35 mouse cellular contexts compared by ENCODE assay signal in the genomic region with DNA sequence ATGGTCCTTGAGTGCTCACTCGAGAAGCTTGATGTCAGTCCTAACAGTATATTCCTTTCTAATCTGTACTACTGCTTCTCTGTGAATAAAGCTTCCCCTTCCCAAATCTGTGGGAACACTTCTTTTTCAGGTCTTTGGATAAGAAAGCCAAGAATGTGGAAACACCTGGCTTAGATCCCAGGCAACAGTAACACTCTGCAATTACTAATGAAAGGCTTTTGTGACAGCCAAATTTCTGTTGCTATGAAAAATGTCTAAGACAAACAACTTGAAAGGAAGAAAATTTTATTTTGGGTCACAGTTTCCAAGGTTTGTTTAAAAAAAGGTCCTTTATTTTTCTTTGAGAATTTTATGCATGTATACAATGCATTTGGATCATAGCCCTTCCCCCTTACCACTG. TPM values are rescaled to one million over a fixed set of nuclear protein-coding genes. Genes with fewer than 3 reads are reported as not detected.
DNase-seq lines count a peak whose midpoint lies in the region; ATAC-seq and TF ChIP-seq lines count a peak whose summit lies in the region.
"Had no signal": no experiment of that assay in that cellular context is flagged by ENCODE, and none has a peak within 500 bp of the region (broad histone marks: within the 10 kb centered on the region; RNA-seq: fewer than 3 reads in every experiment).

No protein-coding gene starts in this region.

- H3K27ac ChIP-seq in embryonic facial prominence, embryonic 14.5 days (replicated peaks; ENCODE audit: low read depth, low read length), result no peak overlapping the region; the same call in 1 of the 2 replicates
- no peak overlapping the region for H3K27ac ChIP-seq in embryonic facial prominence, embryonic 10.5 days (replicated peaks)
- no peak overlapping the region for H3K27ac ChIP-seq in lung, embryonic 14.5 days (ENCODE audit: low read depth)
- H3K27ac ChIP-seq: embryonic facial prominence, embryonic 15.5 days; forebrain, embryonic 10.5 days; intestine, embryonic 15.5 days; kidney, postnatal 0 days; liver, embryonic 14.5 days; midbrain, embryonic 12.5 days; neural tube, embryonic 12.5 days had no signal

- H3K9ac ChIP-seq in embryonic facial prominence, embryonic 14.5 days (ENCODE audit: low read depth, low read length), result no peak overlapping the region
- no peak overlapping the region for H3K9ac ChIP-seq in lung, embryonic 14.5 days
- H3K9ac ChIP-seq: embryonic facial prominence, embryonic 15.5 days; intestine, embryonic 15.5 days; liver, embryonic 14.5 days; midbrain, embryonic 12.5 days; neural tube, embryonic 12.5 days had no signal

- no peaks in the 10 kb centered on the region for H3K4me1 ChIP-seq in embryonic facial prominence, embryonic 14.5 days (ENCODE audit: control insufficient read depth, insufficient read depth, low read length)
- no peaks in the 10 kb centered on the region for H3K4me1 ChIP-seq in embryonic facial prominence, embryonic 10.5 days
- H3K4me1 ChIP-seq in lung, embryonic 14.5 days (ENCODE audit: insufficient read depth), result no peaks in the 10 kb centered on the region
- H3K4me1 ChIP-seq: embryonic facial prominence, embryonic 15.5 days; forebrain, embryonic 10.5 days; intestine, embryonic 15.5 days; megakaryocyte, embryonic 14.5 days; midbrain, embryonic 12.5 days; neural tube, embryonic 12.5 days had no signal

- no peak overlapping the region for H3K4me3 ChIP-seq in embryonic facial prominence, embryonic 14.5 days (ENCODE audit: low read depth, low read length)
- H3K4me3 ChIP-seq in embryonic facial prominence, embryonic 10.5 days, result no peak overlapping the region
- H3K4me3 ChIP-seq in lung, embryonic 14.5 days (ENCODE audit: low read depth, low read length), result no peak overlapping the region
- H3K4me3 ChIP-seq: embryonic facial prominence, embryonic 15.5 days; forebrain, embryonic 10.5 days; intestine, embryonic 15.5 days; megakaryocyte, embryonic 14.5 days; midbrain, embryonic 12.5 days; myocyte; neural tube, embryonic 12.5 days had no signal

- TF ChIP-seq CTCF in lung, embryonic 14.5 days (IDR thresholded peaks at IDR 0.05; ENCODE audit: low read depth), result no peak

- no peak for ATAC-seq in embryonic facial prominence, embryonic 14.5 days (ENCODE audit: low read depth)
- ATAC-seq in lung, embryonic 14.5 days (ENCODE audit: insufficient read depth), result no peak
- ATAC-seq: activated CD4-positive, CD25-positive, alpha-beta regulatory T cell, adult 4 months; CD4-positive, CD25-positive, alpha-beta regulatory T cell, adult 4 months; hindbrain, embryonic 16.5 days; intestine, embryonic 15.5 days had no signal

- no peak overlapping the region for H3K4me2 ChIP-seq in embryonic facial prominence, embryonic 14.5 days (ENCODE audit: low read depth, low read length)
- H3K4me2 ChIP-seq in lung, embryonic 14.5 days, result no peak overlapping the region
- H3K4me2 ChIP-seq: embryonic facial prominence, embryonic 15.5 days; intestine, embryonic 15.5 days; midbrain, embryonic 12.5 days; neural tube, embryonic 12.5 days had no signal

- 61% methylated on average over 1 of the region's 1 CpGs for WGBS in embryonic facial prominence, embryonic 14.5 days
- WGBS in embryonic facial prominence, embryonic 10.5 days, result 85% methylated on average over 1 of the region's 1 CpGs
- 75% methylated on average over 1 of the region's 1 CpGs for WGBS in lung, embryonic 14.5 days

- no peaks in the 10 kb centered on the region for H3K27me3 ChIP-seq in embryonic facial prominence, embryonic 14.5 days (replicated peaks; ENCODE audit: control insufficient read depth, insufficient read depth, low read length)
- no peaks in the 10 kb centered on the region for H3K27me3 ChIP-seq in embryonic facial prominence, embryonic 10.5 days (replicated peaks; ENCODE audit: low read depth, poor library complexity, severe bottlenecking)
- no peaks in the 10 kb centered on the region for H3K27me3 ChIP-seq in lung, embryonic 14.5 days (ENCODE audit: insufficient read depth, low read length)
- H3K27me3 ChIP-seq: embryonic facial prominence, embryonic 15.5 days; intestine, embryonic 15.5 days; megakaryocyte, embryonic 14.5 days; midbrain, embryonic 12.5 days; neural tube, embryonic 12.5 days had no signal

- peak; percentile 40 for DNase-seq in embryonic facial prominence, embryonic 14.5 days (ENCODE audit: low spot score)
- no peak for DNase-seq in embryonic facial prominence, embryonic 10.5 days (ENCODE audit: low spot score)
- peak; percentile 43 for DNase-seq in lung, embryonic 14.5 days
- DNase-seq in lung, postnatal 4 days, result no peak
- peak; percentile 54 for DNase-seq in adipocyte (ENCODE audit: low spot score)
- peak; percentile 79 for DNase-seq in fibroblast of lung, adult 2 months (ENCODE audit: low read depth)
- DNase-seq in urinary bladder, adult 18-20 months (ENCODE audit: low spot score in 2 of 2), result no peak
- DNase-seq: cerebellum, adult 11-12 months; cerebellum, postnatal 10 days; gastrocnemius, postnatal 14 days; heart, postnatal 14 days; kidney, adult 2 months; layer of hippocampus, postnatal 36 days; liver; lung, adult 2 months had no signal

- no peaks in the 10 kb centered on the region for H3K36me3 ChIP-seq in embryonic facial prominence, embryonic 14.5 days (ENCODE audit: control insufficient read depth, insufficient read depth, low read length)
- no peaks in the 10 kb centered on the region for H3K36me3 ChIP-seq in embryonic facial prominence, embryonic 10.5 days (replicated peaks)
- H3K36me3 ChIP-seq in lung, embryonic 14.5 days (ENCODE audit: insufficient read depth), result no peaks in the 10 kb centered on the region
- H3K36me3 ChIP-seq: embryonic facial prominence, embryonic 15.5 days; forebrain, embryonic 10.5 days; intestine, embryonic 15.5 days; midbrain, embryonic 12.5 days; neural tube, embryonic 12.5 days had no signal

- no peaks in the 10 kb centered on the region for H3K9me3 ChIP-seq in embryonic facial prominence, embryonic 14.5 days (ENCODE audit: control insufficient read depth, low read length)
- no peaks in the 10 kb centered on the region for H3K9me3 ChIP-seq in embryonic facial prominence, embryonic 10.5 days
- no peaks in the 10 kb centered on the region for H3K9me3 ChIP-seq in lung, embryonic 14.5 days (ENCODE audit: low read depth, low read length)
- H3K9me3 ChIP-seq: embryonic facial prominence, embryonic 15.5 days; forebrain, embryonic 10.5 days; intestine, embryonic 15.5 days; megakaryocyte, embryonic 14.5 days; midbrain, embryonic 12.5 days; neural tube, embryonic 12.5 days had no signal

RNA-seq across cellular contexts. Expression of a gene that starts 56.0 kb away (rescaled TPM):
- 0.06 and 0.09 TPM in 2 replicates for polyA plus RNA-seq in embryonic facial prominence, embryonic 14.5 days (2014; fragmentation: Nextera tagmentation; extraction: Ambion mirVana)
- polyA plus RNA-seq in embryonic facial prominence, embryonic 10.5 days (2016; fragmentation: Nextera tagmentation; extraction: Ambion mirVana), result not detected in 2 replicates
- not detected in 2 replicates for polyA plus RNA-seq in lung, embryonic 14.5 days (2014; fragmentation: Nextera tagmentation; extraction: Ambion mirVana)
- polyA plus RNA-seq: activated CD4-positive, CD25-positive, alpha-beta regulatory T cell, adult 4 months; CD4-positive, CD25-positive, alpha-beta regulatory T cell, adult 4 months; embryonic facial prominence, embryonic 15.5 days; forebrain, embryonic 10.5 days; heart, embryonic 14.5 days; hindbrain, embryonic 11.5 days; hindbrain, embryonic 16.5 days; intestine, embryonic 15.5 days; kidney, adult 2 months; kidney, postnatal 0 days; large intestine, adult 2 months; limb, embryonic 11.5 days; liver, embryonic 14.5 days; lung, adult 2 months; midbrain, embryonic 12.5 days; midbrain, postnatal 0 days; myocyte; neural tube, embryonic 12.5 days; small intestine, adult 2 months; stomach, embryonic 14.5 days; urinary bladder, adult 2 months had no signal

Comparison
In these comparisons a context has a peak if more than half of its experiments do, and no peak if none do; other contexts are left out.
1. DNase-seq: peak in embryonic facial prominence, embryonic 14.5 days (single experiment), lung, embryonic 14.5 days (single experiment), adipocyte (single experiment) and fibroblast of lung, adult 2 months (single experiment); none in embryonic facial prominence, embryonic 10.5 days (single experiment), lung, postnatal 4 days (0 of 2) and urinary bladder, adult 18-20 months (0 of 2).